Mouse (Mus musculus) liver, postnatal 0 days (tissue): ENCODE measurements around the gene Lin52.

Experiments
- CTCF ChIP-seq: sonication (generic); IDR thresholded peaks from 2 replicates; pipeline ENCODE4 v1.5.1; 2016; ENCODE audit warnings: antibody characterized with exemption, low read depth
- EP300 ChIP-seq: IDR thresholded peaks from 2 replicates; pipeline ENCODE4 v1.6.1; 2016; ENCODE audit warnings: antibody characterized with exemption, low read depth, mild to moderate bottlenecking

DNA sequence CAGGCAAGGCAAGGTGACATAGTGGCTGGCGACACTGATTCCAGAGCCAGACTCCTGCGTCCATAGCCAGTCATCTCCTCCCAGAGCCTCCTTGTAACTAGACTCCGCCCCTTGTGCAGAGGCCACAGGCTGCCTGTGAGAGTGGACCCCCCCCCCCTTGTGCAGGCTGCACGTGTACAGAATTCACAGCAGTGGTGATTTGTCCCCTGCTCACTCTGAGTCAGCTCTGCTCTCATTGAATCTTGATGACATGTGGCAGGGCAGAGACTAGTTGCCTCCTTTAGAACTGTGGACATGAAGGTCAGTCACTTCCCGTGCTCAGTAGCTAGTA is 127.2 kb downstream of the Lin52 start:
- TF ChIP-seq EP300 (no peak), CTCF (no peak)
